Mouse (Mus musculus): ENCODE results near the gene Igf2bp1. TPM values are rescaled to one million over a fixed set of nuclear protein-coding genes. Genes with fewer than 3 reads are reported as not detected.

Igf2bp1 gene
- total and polyA plus RNA-seq, 3 experiments = 0.05 to 0.31 (median 0.23) TPM

DNA sequence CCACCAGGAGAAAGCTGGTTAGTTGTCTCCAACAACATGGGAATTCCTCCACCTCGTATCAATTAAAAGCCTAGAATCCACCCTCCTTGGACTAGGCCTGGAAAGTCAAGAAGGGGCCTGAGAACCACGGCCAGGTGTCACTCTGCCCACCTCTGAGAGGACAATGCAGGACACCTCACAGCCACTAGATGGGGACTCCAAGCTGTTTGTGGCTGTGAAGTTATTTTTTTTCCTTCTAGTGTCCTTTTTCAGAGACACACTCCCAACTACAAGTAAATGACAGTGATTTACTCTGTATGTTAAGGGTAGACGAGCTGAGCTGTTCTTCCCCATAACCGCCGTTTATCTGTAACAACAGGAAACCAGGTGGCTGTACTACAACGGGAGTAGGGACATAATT lies 32.6 kb downstream of the Igf2bp1 start:
- H3K9ac ChIP-seq (ENCODE audit: low read depth, low read length) = no peak overlapping the region
- TF ChIP-seq EP300 (IDR thresholded peaks at IDR 0.05; ENCODE audit: insufficient read depth, low read depth, low read length) = no peak
- TF ChIP-seq CTCF (IDR thresholded peaks at IDR 0.05) = peak; percentile 33
- TF ChIP-seq POLR2A (IDR thresholded peaks at IDR 0.05; ENCODE audit: insufficient read depth, low read depth, low read length) = no peak
- no peak overlapping the region for H3K27ac ChIP-seq
- H3K79me2 ChIP-seq (replicated peaks; ENCODE audit: control insufficient read depth, insufficient read depth, low read length) = no peaks in the 10 kb centered on the region
- H3K4me3 ChIP-seq = no peak overlapping the region
- intact Hi-C loops (cut with DNase I) = no loop called here
- no peak for DNase-seq
- 64% methylated on average over 6 of the region's 6 CpGs for WGBS
- no peaks in the 10 kb centered on the region for H3K27me3 ChIP-seq (ENCODE audit: control insufficient read depth, insufficient read depth, low read length)
- H3K36me3 ChIP-seq (ENCODE audit: control insufficient read depth, insufficient read depth, low read length) = no peaks in the 10 kb centered on the region
- H3K4me1 ChIP-seq (ENCODE audit: control insufficient read depth, insufficient read depth, low read length) = no peaks in the 10 kb centered on the region

- H3K79me2 ChIP-seq (replicated peaks; ENCODE audit: control insufficient read depth, insufficient read depth, low read length) = no peaks in the 10 kb centered on the region
- TF ChIP-seq POLR2A (IDR thresholded peaks at IDR 0.05; ENCODE audit: insufficient read depth, low read depth, low read length) = no peak
- TF ChIP-seq CTCF (IDR thresholded peaks at IDR 0.05) = no peak
- TF ChIP-seq EP300 (IDR thresholded peaks at IDR 0.05; ENCODE audit: insufficient read depth, low read depth, low read length) = no peak
- H3K9ac ChIP-seq (ENCODE audit: low read depth, low read length) = no peak overlapping the region
- no peak overlapping the region for H3K27ac ChIP-seq
- no peak for DNase-seq
- WGBS = 78% methylated on average over 7 of the region's 7 CpGs
- intact Hi-C loops (cut with DNase I) = no loop called here
- H3K27me3 ChIP-seq (ENCODE audit: control insufficient read depth, insufficient read depth, low read length) = no peaks in the 10 kb centered on the region
- H3K4me1 ChIP-seq (ENCODE audit: control insufficient read depth, insufficient read depth, low read length) = no peaks in the 10 kb centered on the region
- no peak overlapping the region for H3K4me3 ChIP-seq
- H3K36me3 ChIP-seq (ENCODE audit: control insufficient read depth, insufficient read depth, low read length) = no peaks in the 10 kb centered on the region
Observed at GRCm38 (mm10) chr11:95963304-95963703, 42.4 kb downstream of the Igf2bp1 start.

- no peaks in the 10 kb centered on the region for H3K27me3 ChIP-seq (ENCODE audit: control insufficient read depth, insufficient read depth, low read length)
- no peaks in the 10 kb centered on the region for H3K79me2 ChIP-seq (replicated peaks; ENCODE audit: control insufficient read depth, insufficient read depth, low read length)
- no peaks in the 10 kb centered on the region for H3K4me1 ChIP-seq (ENCODE audit: control insufficient read depth, insufficient read depth, low read length)
- H3K27ac ChIP-seq = no peak overlapping the region
- H3K9ac ChIP-seq (ENCODE audit: low read depth, low read length) = no peak overlapping the region
- H3K4me3 ChIP-seq = no peak overlapping the region
- intact Hi-C loops (cut with DNase I) = no loop called here
- TF ChIP-seq POLR2A (IDR thresholded peaks at IDR 0.05; ENCODE audit: insufficient read depth, low read depth, low read length) (no peak), CTCF (IDR thresholded peaks at IDR 0.05) (peak; percentile 23), EP300 (IDR thresholded peaks at IDR 0.05; ENCODE audit: insufficient read depth, low read depth, low read length) (no peak)
- WGBS = 67% methylated on average over 6 of the region's 6 CpGs
- no peaks in the 10 kb centered on the region for H3K36me3 ChIP-seq (ENCODE audit: control insufficient read depth, insufficient read depth, low read length)
- no peak for DNase-seq
Observed at GRCm38 (mm10) chr11:95959152-95959551, 46.6 kb downstream of the Igf2bp1 start.

DNA sequence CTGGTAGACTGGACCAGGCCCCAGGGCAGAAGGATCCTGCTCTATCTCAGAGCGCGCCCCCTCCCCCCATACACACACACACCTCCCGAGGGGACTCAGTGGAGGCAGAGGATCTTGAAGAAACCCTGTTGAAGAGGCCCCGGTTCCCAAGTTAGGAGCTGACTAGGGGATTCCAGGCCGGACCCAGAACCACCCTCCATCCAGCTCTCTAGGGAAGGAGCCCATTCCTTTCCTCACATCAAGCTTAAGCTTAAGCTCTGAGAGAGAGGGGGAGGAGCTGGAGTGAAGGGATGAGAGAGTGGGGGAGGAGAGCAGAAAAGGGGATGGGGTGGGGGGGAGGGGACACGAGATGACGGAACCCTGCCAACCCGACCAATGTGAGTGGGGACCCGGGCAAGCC lies 47.5 kb downstream of the Igf2bp1 start:
- TF ChIP-seq POLR2A (IDR thresholded peaks at IDR 0.05; ENCODE audit: insufficient read depth, low read depth, low read length) (no peak), EP300 (IDR thresholded peaks at IDR 0.05; ENCODE audit: insufficient read depth, low read depth, low read length) (no peak), CTCF (IDR thresholded peaks at IDR 0.05) (no peak)
- H3K27me3 ChIP-seq (ENCODE audit: control insufficient read depth, insufficient read depth, low read length) = no peaks in the 10 kb centered on the region; the same call in 1 of the 2 replicates
- no peak for DNase-seq
- intact Hi-C loops (cut with DNase I) = no loop called here
- no peak overlapping the region for H3K4me3 ChIP-seq
- H3K4me1 ChIP-seq (ENCODE audit: control insufficient read depth, insufficient read depth, low read length) = no peaks in the 10 kb centered on the region
- no peak overlapping the region for H3K9ac ChIP-seq (ENCODE audit: low read depth, low read length)
- H3K27ac ChIP-seq = no peak overlapping the region
- 70% methylated on average over 9 of the region's 9 CpGs for WGBS
- H3K36me3 ChIP-seq (ENCODE audit: control insufficient read depth, insufficient read depth, low read length) = no peaks in the 10 kb centered on the region
- H3K79me2 ChIP-seq (replicated peaks; ENCODE audit: control insufficient read depth, insufficient read depth, low read length) = no peaks in the 10 kb centered on the region

DNA sequence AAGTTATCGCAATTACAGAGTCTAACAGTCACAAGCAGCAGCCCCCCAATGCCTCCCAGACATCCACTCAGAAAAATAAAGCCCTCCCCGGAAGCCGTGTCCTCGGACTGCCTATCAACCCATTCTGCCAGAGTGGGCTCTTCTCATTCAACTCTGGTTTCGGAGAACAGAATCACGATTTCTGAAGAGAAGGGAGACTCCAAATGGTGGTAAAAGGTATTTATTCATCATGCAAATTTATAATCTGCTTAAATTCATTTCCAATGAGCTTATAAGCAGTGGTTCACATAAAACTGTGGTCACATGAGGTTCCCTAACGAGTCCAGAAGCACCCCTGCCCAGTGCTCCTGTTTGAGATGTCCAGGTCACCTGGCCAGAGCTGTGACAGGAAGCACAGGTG lies 48.3 kb downstream of the Igf2bp1 start:
- no peak overlapping the region for H3K9ac ChIP-seq (ENCODE audit: low read depth, low read length)
- WGBS = 81% methylated on average over 7 of the region's 7 CpGs
- TF ChIP-seq POLR2A (IDR thresholded peaks at IDR 0.05; ENCODE audit: insufficient read depth, low read depth, low read length) (no peak), CTCF (IDR thresholded peaks at IDR 0.05) (no peak), EP300 (IDR thresholded peaks at IDR 0.05; ENCODE audit: insufficient read depth, low read depth, low read length) (no peak)
- no peaks in the 10 kb centered on the region for H3K36me3 ChIP-seq (ENCODE audit: control insufficient read depth, insufficient read depth, low read length)
- no peak for DNase-seq
- intact Hi-C loops (cut with DNase I) = no loop called here
- no peak overlapping the region for H3K4me3 ChIP-seq
- H3K27me3 ChIP-seq (ENCODE audit: control insufficient read depth, insufficient read depth, low read length) = no peaks in the 10 kb centered on the region; the same call in 1 of the 2 replicates
- no peaks in the 10 kb centered on the region for H3K4me1 ChIP-seq (ENCODE audit: control insufficient read depth, insufficient read depth, low read length)
- H3K27ac ChIP-seq = no peak overlapping the region
- no peaks in the 10 kb centered on the region for H3K79me2 ChIP-seq (replicated peaks; ENCODE audit: control insufficient read depth, insufficient read depth, low read length)

DNA sequence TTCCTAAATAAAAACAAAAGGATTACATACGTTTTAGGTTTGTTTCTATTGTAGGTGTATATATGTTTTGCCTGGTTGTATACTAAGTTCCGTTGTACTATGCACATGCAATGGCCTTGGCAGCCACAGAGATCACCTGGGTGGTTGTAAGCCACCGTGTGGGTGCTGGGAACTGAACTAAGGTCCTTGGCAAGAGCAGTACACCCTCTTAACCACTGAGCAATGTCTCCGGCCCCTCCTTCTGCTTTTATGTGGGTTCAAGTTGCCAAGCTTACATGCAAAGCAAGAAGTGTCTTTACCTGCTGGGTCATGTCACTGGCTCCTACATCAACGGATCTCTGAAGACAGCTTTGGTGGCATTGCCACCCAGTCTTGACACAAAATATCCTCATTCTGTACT lies 52.4 kb downstream of the Igf2bp1 start:
- TF ChIP-seq POLR2A (IDR thresholded peaks at IDR 0.05; ENCODE audit: insufficient read depth, low read depth, low read length) (no peak), CTCF (IDR thresholded peaks at IDR 0.05) (no peak), EP300 (IDR thresholded peaks at IDR 0.05; ENCODE audit: insufficient read depth, low read depth, low read length) (no peak)
- Histone ChIP-seq H3K79me2 (replicated peaks; ENCODE audit: control insufficient read depth, insufficient read depth, low read length) (no peaks in the 10 kb centered on the region), H3K9ac (ENCODE audit: low read depth, low read length) (no peak overlapping the region), H3K4me1 (ENCODE audit: control insufficient read depth, insufficient read depth, low read length) (no peaks in the 10 kb centered on the region), H3K4me3 (no peak overlapping the region), H3K27me3 (ENCODE audit: control insufficient read depth, insufficient read depth, low read length) (no peaks in the 10 kb centered on the region; the same call in 1 of the 2 replicates), H3K27ac (no peak overlapping the region), H3K36me3 (ENCODE audit: control insufficient read depth, insufficient read depth, low read length) (no peaks in the 10 kb centered on the region)
- no peak for DNase-seq
- intact Hi-C loops (cut with DNase I) = no loop called here
- WGBS = 88% methylated on average over 5 of the region's 5 CpGs
